Mouse (Mus musculus) liver, postnatal 0 days (tissue): ENCODE measurements around the gene Tfrc.

ENCODE experiments used
- CTCF ChIP-seq: sonication (generic); IDR thresholded peaks from 2 replicates; pipeline ENCODE4 v1.5.1; 2016; ENCODE audit warnings: antibody characterized with exemption, low read depth
- EP300 ChIP-seq: IDR thresholded peaks from 2 replicates; pipeline ENCODE4 v1.6.1; 2016; ENCODE audit warnings: antibody characterized with exemption, low read depth, mild to moderate bottlenecking

DNA sequence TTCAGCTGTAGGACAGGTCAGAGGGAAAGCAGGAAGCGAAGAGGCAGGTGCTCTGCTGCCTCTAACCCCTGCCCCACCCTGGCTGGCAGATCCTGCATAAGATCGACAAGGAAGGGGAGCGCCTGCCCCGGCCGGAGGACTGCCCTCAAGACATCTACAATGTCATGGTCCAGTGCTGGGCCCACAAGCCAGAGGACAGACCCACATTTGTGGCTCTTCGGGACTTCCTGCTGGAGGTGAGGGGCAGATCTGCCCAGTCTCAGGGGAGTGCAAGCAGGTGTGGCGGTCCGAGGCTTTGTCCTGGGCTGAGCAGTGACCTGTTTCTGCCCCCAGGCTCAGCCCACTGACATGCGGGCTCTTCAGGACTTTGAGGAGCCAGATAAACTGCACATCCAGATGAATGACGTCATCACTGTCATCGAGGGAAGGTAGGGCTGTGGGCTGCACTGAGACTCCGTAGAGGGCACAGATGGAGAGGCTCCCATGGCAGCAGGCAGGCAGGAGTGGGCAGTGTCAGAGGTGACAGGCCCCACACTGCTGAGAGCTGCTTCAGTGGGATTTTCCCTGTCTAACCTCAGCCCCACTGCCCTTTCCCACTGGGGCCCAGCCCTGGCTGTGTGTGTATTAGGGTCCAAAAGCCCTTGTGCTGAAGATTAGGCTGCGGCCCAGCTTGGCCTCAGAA, 62.6 kb downstream of the Tfrc start:
- TF ChIP-seq CTCF (no peak), EP300 (no peak)
